Mouse (Mus musculus) adrenal gland, postnatal 4 days (tissue): ENCODE measurements around the gene Crispld2. TPM values are rescaled to one million over a fixed set of nuclear protein-coding genes. Genes with fewer than 3 reads are reported as not detected.

Source experiments
- DNase-seq, 2 experiments: peaks; one replicate each; pipeline ENCODE4 v3.0.0; 2021 to 2022; ENCODE audit warnings: low spot score in 2 of 2, mixed read lengths in 2 of 2
- total RNA-seq, 2 experiments: library from RNA; stranded (reverse); gene quantifications; 2 replicates each; pipeline ENCODE4 v1.2.3; 2021

Gene Crispld2
- total RNA-seq, 2 experiments from 2014 or later: 9.9 to 11.7 TPM

DNA sequence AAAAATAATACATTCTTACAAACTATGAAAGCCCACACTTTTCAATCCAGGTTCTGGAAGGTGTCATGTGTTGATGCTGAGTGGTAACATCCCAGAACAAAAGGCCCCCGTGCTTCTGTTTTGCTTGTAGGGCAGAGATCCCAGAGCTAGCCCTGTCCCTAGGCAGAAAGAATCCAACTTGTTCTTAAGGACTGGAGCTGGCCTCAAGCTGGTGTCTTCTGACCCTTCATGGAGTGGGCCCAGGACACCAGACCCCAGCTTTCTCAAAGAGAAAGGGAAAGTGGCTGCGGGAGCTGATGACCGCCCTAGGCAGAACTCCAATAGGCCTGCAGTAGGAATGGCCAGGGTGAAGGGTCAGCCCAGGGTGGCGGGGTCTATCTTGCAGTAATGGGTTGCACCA is 5.0 kb downstream of the Crispld2 start:
- no peak for DNase-seq

DNA sequence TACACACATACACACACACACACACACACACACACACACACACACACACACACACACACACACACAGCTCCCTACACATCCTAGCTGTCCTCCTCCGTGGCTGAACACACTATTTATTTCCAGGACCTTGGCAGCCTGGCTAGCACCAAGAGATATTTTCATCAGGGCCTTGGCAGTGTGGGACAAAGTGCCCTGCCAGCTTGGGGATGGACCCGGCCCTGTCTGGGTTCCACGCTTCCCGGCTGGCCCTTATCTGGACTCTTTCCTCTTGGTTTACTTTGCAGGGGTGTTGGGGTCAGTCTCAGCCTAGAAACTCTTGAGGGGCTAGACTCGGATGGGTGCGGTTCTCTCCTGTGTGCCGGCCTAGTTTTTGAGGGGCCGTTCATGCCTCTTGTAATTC is 8.2 kb downstream of the Crispld2 start:
- no peak for DNase-seq

DNA sequence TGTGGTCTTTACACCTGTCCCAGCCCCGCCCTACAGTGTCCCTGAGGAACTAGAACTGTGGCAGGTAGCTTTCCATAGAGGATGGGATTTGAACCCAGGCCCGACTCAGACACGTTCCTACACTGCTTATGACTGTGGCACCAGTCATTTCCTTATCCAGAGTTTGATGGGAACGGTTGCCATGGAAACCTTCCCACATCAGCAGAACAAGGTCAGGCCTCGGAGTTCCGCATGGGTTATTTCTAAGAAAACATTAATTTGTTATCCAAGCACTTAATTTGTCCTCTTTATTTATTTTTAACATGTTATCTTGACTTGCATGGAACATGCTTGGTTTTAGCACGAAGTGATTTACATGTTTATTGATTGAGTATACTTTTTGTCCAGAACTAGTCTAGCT is 9.5 kb downstream of the Crispld2 start:
- no peak for DNase-seq

DNA sequence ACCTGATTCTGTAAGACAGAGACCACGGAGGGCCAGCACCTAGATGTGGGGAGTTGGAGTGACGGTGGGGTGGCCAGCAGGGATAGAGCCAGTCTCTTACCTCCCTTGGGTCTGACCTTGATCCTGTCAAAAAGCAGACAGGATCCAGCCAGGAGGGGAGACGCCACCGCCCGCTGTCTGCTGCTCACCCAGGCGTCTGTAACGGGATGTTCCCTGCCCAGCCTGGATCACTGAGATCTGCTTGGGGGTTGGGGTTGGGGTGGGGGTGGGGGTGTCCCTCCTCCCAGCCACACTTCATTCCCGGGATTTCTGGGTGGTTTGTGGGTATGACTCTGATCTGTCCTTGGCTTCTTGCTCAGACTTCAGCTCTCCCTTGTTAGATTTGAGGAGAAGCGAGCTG is 10.1 kb downstream of the Crispld2 start:
- DNase-seq: no peak

DNA sequence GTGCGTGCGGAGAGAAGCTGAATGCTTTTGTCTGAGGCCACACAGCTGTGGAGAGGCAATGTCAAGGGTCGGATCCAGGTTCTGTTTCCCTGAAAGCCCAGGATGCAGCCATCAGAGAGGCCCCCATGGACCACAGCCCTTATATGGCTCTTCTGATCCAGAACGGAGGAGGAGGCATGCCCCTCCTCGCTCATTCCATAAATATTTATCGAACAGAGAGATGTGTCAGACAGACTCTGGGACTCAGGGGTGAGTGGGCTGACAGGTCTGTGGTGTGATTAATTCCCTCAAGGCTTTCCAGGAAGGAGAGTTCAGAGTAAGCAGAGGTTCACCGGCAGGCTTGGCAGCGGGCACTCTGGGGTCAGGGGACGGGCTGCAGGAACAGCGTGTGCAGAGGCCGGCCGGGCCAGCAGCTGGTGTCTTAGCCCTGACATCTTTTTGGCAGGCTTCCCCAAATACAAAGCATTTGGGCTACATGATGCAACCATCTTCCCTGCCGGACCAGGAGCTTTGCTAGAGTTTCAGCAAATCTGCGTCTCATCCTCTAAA is 12.0 kb downstream of the Crispld2 start:
- peak in 1 of 2 experiments; percentile 38 for DNase-seq

DNA sequence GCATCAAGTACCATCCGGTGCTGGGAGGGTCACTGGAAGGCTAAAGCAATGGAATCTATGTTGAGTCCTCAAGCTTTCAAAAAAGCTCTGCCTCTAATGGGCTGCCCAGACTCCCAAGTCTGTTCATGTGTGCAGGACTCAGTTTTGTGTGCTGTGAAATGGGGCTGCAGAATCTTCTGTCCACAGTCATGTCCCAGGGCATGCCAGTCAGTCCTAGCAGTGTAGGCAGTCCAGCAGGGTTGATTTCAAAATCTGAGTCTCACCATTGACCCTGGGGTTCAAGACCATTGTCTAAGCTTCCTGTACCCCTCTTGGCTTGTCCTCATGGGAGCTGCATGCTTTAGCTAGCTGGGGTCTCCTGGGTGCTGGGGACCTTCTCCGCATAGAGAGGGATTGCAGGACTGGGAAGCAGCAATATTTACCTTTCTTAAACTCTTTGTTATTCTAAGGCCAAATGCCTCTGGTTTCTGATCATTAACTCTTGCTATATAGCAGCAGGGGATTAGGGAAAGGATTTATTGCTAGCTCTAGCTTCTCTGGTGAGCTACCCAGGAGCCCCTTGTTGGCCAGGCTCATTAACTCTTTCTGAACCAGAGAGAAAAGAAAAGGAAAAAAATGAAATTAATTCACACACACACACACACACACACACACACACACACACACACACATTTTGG is 12.6 kb downstream of the Crispld2 start:
- no peak for DNase-seq

DNA sequence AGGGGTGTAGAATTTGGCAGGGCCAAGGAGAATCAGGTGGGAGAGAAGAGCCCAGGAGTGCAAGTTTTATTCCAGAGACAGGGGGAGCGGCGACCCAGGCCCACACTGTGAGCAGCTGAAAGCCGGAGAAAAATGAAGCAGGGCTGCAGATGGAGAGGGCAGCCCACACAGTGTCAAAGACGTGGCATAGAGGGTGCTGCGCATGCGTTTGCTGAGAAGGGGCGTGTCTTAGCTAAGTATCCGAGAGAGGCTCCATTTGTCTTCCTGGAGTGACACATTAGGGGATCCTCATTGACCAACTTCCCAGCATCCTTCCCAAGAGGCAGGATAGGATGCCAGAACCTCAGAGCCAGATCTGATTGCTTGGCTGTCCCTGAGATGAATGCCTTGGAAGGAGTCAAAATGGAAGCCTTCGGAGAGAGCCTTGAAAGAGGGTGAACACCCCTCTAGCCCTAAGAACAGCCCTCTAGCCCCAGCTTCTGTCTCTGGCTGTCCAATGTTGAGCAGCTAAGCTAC is 14.5 kb downstream of the Crispld2 start:
- DNase-seq: no peak

DNA sequence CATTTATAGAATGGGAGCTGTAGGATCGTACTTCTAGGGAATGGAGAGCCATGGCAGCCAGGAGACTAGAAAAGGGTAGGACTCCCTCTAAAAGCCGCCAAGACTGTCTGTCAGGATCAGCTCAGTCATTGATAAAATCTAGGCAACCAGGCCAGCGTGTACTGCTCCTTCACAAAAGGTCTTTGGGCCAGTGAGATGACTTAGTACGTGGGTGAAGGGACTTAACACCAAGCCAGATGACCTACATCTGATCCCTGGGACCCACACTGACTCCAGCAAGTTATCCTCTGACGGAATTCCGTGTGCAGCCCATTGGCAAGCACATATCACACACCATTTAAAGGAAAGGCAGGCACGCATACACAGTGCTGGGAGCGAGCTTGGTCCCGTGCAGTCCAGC is 14.9 kb downstream of the Crispld2 start:
- DNase-seq: no peak

DNA sequence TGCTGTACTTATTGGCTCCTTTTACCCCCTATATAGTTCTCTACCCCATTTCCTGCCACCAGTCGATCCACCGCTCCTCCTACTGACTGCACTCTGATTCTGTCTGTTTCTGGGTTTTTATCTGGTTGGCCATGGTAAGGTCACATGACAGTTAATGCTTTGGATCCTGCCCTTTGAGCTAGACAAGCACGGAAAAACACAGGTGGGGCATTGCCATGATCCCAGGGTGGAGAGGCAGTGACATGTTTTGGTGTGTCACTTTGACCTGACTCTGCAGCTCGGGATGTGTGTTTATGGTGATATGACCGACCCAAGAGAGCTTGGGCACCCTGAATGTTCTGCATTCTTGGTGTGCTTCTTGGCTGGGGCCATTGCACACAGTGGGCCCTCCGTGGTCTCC is 17.0 kb downstream of the Crispld2 start:
- no peak for DNase-seq

DNA sequence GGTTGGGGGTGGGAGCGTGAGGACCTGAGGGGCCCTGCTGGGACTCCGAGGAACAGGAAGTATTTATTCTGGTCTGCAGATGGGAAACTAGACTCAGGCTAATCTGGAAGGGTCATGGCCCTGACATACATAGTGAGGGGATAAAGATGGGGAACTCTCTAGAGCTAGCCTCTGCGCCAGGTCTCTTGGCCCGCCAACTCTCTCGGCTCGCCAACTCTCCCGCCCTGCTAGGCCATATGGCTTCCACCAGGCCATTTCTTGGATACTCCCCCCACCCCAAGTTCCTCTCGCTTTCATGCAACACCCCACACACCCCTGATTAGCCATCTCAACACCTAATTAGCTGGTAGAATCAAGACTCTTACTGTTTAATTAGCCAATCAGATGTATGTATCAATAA is 20.3 kb downstream of the Crispld2 start:
- DNase-seq: no peak

DNA sequence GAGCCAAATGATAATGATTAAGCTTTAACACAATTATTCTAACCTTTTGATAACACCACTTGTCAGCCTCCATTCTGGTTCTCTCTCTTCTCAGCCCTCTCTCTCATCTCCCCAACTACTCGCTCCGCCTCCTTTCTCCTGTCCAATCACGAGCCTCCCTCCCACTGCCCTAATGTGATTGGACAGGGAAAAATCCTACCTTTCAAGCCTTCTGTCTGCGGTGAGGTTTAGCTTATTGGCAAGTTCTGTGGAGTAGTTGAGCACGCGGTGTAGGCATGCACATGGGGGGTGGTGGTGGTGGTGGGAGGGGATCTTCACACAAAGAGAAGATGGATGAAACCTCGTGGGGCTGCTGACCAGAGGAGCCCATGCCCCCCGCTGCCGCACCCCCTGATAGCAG is 20.7 kb downstream of the Crispld2 start:
- DNase-seq: no peak

DNA sequence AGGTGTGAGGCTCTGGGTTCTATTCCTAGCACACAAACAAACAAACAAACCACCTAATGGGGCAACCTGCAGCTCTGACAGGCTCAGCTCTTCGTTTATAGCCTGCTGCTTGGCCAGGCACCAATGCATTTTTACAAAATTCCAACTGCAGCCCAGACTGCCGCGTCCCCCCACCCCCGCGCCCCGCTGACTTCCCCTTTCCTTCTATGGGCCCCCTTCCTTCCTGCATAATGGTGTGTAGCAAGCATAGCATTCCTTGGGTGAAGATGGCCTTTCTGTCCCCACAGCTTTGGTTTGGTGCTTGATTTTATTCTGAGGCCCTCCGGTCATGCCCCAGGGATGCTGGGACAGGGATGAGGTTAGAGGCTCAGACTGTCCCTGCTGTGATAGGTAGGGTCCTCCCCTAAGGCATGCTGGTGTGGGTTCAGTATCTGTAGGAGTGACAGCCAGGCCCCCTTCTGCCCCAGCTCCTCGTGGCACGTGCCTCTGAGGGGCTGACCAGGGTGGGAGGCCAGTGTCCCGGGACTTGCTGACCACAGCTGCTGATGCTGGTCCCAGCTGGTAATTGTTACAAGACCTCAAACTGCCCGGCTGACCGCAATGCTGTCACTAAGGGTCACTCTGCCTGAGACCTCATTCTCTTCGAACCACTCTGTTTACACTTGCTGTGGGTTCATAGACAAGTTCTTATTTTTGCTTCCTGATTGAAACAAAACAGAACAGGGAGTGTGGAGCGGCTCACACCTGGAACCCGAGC is 22.2 kb downstream of the Crispld2 start:
- no peak for DNase-seq

DNA sequence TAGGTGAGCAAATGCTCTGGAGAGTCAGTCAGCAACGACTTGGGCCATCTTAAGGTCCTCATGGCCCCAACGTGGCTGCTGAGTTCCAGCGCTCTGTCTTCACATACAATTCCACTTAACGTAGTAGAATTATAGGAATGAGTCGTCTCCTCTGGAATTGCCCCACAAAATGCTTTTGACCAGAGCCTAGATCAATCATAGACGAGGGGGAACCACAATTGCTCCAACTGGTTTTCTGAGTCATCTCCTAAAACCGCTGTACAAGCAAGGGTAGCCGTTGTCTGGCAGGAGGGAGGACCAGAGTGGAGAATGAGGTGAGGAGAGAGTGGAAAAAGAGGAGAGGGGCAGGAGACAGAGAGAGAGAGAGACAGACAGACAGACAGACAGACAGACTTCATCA is 23.7 kb downstream of the Crispld2 start:
- no peak for DNase-seq

DNA sequence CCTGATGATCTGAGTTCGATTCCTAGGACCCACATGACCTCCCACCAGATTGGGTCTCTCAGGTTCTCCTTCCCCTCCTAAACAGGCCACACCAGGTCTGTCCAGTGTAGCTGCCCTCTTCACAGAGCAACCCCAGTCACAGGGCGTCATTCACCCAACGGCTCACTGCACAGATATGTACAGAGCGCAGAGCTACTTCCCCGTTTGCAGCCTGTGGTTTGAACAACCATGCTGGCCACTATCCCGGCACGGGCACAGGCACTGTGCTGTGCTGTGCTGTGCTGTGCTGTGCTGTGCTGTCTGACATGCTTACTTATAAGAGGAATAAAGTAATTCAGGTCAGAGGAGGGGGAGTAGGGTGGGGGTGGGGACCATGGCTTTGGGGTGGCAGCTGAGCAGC is 24.2 kb downstream of the Crispld2 start:
- DNase-seq: no peak

DNA sequence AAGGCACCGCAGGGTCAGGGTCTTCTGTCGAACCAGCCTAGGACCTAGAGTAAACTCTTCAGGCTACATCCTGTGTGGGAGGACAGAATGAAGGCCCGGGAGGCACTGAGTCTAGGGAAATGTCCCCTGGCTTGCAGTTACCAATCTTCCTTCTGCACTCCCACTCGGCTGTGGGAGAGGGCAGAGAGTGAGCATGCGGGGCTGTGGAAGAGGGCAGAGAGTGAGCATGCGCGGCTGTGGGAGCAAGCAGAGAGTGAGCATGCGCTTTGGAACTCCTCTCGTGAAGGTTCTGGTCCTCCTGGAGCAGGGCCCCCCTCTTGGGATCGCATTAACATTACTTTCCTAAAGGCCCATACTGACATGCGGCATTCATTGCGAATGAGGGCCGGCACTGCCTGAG is 25.1 kb downstream of the Crispld2 start:
- no peak for DNase-seq

DNA sequence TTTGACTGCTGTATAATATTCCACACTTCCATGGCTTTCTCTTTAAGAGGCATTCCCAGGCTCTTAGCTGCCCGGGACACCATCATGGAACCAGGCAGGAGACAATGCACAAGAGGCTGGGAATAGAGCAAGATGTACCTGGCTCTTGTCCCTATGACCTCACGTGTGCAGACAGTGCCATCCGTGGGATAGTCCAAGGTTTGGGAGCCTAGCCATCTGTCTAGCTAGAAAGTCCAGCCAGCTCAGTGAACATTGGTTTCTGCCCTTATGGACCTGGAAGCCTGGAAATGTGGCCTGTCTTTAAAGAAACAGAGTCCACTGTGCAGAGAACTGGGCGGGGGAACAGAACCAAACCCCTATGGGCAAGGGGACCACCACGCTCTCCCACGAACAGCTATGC is 25.5 kb downstream of the Crispld2 start:
- no peak for DNase-seq

DNA sequence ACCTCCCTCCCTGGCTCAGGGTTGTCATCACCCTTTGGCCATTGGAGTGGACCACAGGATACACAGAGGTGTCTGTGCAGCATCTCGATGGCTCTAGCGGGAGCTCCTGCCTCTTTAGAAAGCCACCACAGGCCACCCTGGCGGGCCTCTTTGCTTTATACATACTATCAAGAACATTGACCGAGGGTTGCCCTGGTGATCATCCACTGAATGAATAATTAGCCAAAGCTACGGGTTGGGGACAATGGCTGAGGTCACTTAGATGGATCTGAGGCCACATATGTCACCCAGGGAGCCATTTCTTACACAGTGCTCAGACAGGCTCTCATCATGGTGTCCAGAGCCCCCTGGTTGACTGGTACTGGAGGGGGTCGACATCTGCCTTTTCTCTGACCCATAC is 26.1 kb downstream of the Crispld2 start:
- DNase-seq: no peak

DNA sequence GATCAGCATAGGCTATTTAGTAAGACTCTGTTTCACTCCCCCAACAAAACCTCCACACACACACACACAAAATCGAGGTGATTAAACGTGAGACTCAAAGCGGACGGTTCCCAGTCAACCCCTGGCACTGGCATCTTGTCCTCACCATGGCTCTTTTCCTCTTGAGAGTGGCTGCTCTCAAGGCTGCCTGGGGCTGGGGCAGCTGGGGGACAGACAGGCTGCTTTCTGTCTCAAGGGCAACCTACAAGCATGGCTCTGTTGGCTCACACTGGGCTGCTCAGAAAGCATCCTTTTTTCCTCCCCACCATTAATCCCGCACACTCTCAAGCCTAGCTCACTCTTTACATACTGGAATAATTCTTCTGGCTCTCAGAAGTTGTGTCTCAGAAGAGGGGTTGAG is 27.1 kb downstream of the Crispld2 start:
- no peak for DNase-seq

DNA sequence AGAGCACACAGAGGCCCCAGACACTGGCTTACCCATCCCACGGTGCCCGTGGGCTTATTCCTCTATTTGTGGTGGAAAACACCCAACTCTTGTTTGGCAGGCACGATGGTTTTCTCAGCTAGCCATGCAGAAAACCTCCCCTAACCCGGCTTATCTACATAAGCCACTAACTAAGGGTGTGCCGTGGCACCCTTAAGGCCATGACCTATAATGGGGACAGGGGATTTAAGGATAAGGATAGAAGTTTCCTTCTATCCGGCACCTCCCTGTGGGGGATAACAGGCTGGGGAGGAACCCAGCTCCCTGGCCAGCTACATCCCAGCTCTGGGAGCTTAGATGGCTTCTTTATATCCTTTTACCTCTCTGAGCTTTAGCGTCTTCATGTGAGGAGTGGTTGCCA is 28.1 kb downstream of the Crispld2 start:
- DNase-seq: no peak

DNA sequence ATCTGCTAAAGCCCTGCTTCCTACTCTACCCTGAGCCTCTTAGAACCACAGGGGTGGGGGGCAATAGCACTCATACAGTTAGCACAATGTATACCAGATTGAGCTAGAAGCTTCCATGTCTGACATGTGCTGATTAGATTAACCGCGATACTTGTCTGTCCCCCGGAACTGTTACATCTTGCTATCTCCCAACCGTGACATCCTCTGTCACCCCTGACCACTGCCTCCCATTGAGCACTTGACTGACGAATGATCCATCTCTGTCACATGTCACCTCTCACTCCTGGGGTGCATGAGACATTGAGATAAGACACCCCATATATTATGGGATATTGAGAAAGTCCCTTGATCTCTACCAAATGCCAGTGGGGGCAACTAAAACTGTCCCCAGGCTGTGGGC is 34.0 kb downstream of the Crispld2 start:
- DNase-seq: no peak

DNA sequence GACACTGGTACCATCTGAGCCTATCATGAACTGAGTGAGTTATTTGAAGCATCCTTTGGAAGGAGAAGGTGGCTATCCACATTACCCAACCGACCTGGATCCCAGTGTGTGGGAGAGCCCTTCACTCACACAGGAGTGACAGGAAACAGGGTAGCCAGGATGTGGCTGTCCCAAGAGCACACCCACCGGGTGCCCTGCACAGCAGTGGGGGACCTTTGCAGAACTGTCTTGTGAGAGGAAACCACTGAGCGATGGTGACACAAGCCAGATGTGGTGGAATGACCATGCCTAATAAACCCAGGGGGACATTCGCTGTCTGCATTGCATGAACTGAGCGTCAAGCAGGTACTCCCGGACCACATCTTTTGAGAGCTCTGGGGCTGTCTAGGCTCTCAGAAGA is 34.8 kb downstream of the Crispld2 start:
- no peak for DNase-seq

DNA sequence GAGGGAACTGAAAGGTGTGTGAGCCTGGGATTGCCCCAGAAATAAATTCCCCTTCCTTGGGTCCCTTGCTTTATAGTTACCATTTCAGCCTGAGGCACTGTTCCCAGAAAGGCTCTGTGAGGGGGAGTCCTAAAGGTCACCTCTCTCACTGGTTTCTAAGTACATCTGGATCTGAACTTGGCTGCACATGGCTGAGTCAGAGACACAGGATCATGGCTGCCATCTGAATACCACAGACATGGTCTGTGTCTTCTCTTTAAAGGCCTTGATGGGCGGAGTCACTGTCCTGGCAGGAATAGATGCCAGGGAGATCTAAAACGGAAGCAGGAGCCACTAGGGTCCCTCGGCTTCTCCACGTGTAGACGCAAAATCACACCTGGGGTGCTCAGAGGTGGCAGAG is 38.2 kb downstream of the Crispld2 start:
- DNase-seq: no peak
